Mouse (Mus musculus) G1E (cell line): ENCODE results near the gene Trim47.

Experiments
- CTCF ChIP-seq: IDR thresholded peaks from 2 replicates; pipeline ENCODE4 v1.5.1; 2012; ENCODE audit warnings: low read depth, low read length, inconsistent platforms, mixed read lengths
- GATA1 ChIP-seq: IDR thresholded peaks from 2 replicates; pipeline ENCODE4 v1.6.1; 2012; ENCODE audit warnings: borderline replicate concordance, low read length, inconsistent platforms, mixed read lengths
- POLR2AphosphoS5 ChIP-seq: IDR thresholded peaks from 2 replicates; pipeline ENCODE4 v1.6.1; 2012; ENCODE audit warnings: low read depth, low read length, inconsistent platforms; ENCODE audit not compliant: insufficient replicate concordance
- TAL1 ChIP-seq: conservative IDR thresholded peaks from 2 replicates; pipeline ENCODE4 v1.6.1; 2012; ENCODE audit warnings: low read depth, low read length, inconsistent platforms, mixed read lengths

DNA sequence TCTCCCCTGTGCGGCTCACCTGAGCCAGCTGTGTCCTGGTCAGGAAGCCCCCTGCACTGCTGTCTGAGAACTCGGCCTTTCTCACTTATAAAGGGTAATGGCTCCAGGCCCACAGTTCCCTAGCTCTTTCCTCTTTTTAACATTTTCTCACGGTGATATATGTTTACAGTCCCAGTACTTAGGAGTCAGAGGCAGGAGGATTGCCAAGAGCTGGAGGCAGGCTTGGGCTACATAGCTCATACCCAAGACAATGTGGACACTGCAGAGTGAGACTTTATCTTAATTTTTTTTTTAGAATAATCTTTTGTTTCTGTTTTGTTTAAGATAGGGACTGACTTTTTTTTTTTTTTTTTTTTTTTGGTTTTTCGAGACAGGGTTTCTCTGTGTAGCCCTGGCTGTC, 24.5 kb downstream of the Trim47 start:
- TF ChIP-seq CTCF, result no peak
- no peak for TF ChIP-seq TAL1
- TF ChIP-seq POLR2AphosphoS5, result no peak
- TF ChIP-seq GATA1, result no peak
